Mouse (Mus musculus): ENCODE results near the gene Jam3. TPM values are rescaled to one million over a fixed set of nuclear protein-coding genes. Genes with fewer than 3 reads are reported as not detected.

Jam3 gene
- polyA plus RNA-seq, 1 experiment from 2014 or later = 54.8 TPM

- no peak overlapping the region for H3K27ac ChIP-seq
- H3K9ac ChIP-seq = no peak overlapping the region
- H3K9me3 ChIP-seq = no peaks in the 10 kb centered on the region
- no peak overlapping the region for H3K4me2 ChIP-seq
- ATAC-seq (ENCODE audit: insufficient read depth, low FRiP score, low read depth) = no peak
- no peak overlapping the region for H3K4me3 ChIP-seq (replicated peaks)
- no peaks in the 10 kb centered on the region for H3K4me1 ChIP-seq
- 89% methylated on average over 7 of the region's 7 CpGs for WGBS
- no peaks in the 10 kb centered on the region for H3K27me3 ChIP-seq (replicated peaks)
- no peaks in the 10 kb centered on the region for H3K36me3 ChIP-seq
Observed at GRCm38 (mm10) chr9:27135372-27135771, 19.8 kb downstream of the Jam3 start.

- Histone ChIP-seq H3K9me3 (no peaks in the 10 kb centered on the region), H3K9ac (no peak overlapping the region), H3K4me1 (no peaks in the 10 kb centered on the region), H3K27me3 (replicated peaks) (no peaks in the 10 kb centered on the region), H3K4me2 (no peak overlapping the region), H3K4me3 (replicated peaks) (no peak overlapping the region), H3K36me3 (no peaks in the 10 kb centered on the region), H3K27ac (no peak overlapping the region)
- ATAC-seq (ENCODE audit: insufficient read depth, low FRiP score, low read depth) = no peak
- 73% methylated on average over 1 of the region's 1 CpGs for WGBS
Observed at GRCm38 (mm10) chr9:27134410-27134809, 20.8 kb downstream of the Jam3 start.

- Histone ChIP-seq H3K4me3 (replicated peaks) (no peak overlapping the region), H3K4me2 (no peak overlapping the region), H3K27me3 (replicated peaks) (no peaks in the 10 kb centered on the region), H3K9me3 (no peaks in the 10 kb centered on the region), H3K27ac (no peak overlapping the region), H3K9ac (no peak overlapping the region), H3K36me3 (no peaks in the 10 kb centered on the region), H3K4me1 (no peaks in the 10 kb centered on the region)
- 72% methylated on average over 4 of the region's 4 CpGs for WGBS
- ATAC-seq (ENCODE audit: insufficient read depth, low FRiP score, low read depth) = no peak
Observed at GRCm38 (mm10) chr9:27128629-27129028, 26.6 kb downstream of the Jam3 start.

GRCm38 (mm10) chr9:27126543-27126942 is 28.7 kb downstream of the Jam3 start:
- no peaks in the 10 kb centered on the region for H3K4me1 ChIP-seq
- H3K4me2 ChIP-seq = no peak overlapping the region
- H3K27ac ChIP-seq = no peak overlapping the region
- no peak overlapping the region for H3K9ac ChIP-seq
- no peaks in the 10 kb centered on the region for H3K9me3 ChIP-seq
- no peak overlapping the region for H3K4me3 ChIP-seq (replicated peaks)
- no peak for ATAC-seq (ENCODE audit: insufficient read depth, low FRiP score, low read depth)
- no peaks in the 10 kb centered on the region for H3K27me3 ChIP-seq (replicated peaks)
- H3K36me3 ChIP-seq = no peaks in the 10 kb centered on the region
- 85% methylated on average over 6 of the region's 6 CpGs for WGBS

- WGBS = 57% methylated on average over 6 of the region's 6 CpGs
- no peak for ATAC-seq (ENCODE audit: insufficient read depth, low FRiP score, low read depth)
Observed at GRCm38 (mm10) chr9:27125450-27125849, 29.8 kb downstream of the Jam3 start.

GRCm38 (mm10) chr9:27123947-27124346 is 31.3 kb downstream of the Jam3 start:
- no peaks in the 10 kb centered on the region for H3K27me3 ChIP-seq (replicated peaks)
- ATAC-seq (ENCODE audit: insufficient read depth, low FRiP score, low read depth) = no peak
- no peak overlapping the region for H3K4me2 ChIP-seq
- H3K27ac ChIP-seq = no peak overlapping the region
- WGBS = 55% methylated on average over 2 of the region's 2 CpGs
- no peaks in the 10 kb centered on the region for H3K36me3 ChIP-seq
- no peak overlapping the region for H3K4me3 ChIP-seq (replicated peaks)
- H3K9me3 ChIP-seq = no peaks in the 10 kb centered on the region
- no peaks in the 10 kb centered on the region for H3K4me1 ChIP-seq
- no peak overlapping the region for H3K9ac ChIP-seq

More at GRCm38 (mm10) chr9:27125450-27125849, 29.8 kb downstream of the Jam3 start:
- no peaks in the 10 kb centered on the region for H3K27me3 ChIP-seq (replicated peaks)
- H3K27ac ChIP-seq = no peak overlapping the region
- no peaks in the 10 kb centered on the region for H3K9me3 ChIP-seq
- no peak overlapping the region for H3K9ac ChIP-seq
- H3K4me3 ChIP-seq (replicated peaks) = no peak overlapping the region
- H3K4me1 ChIP-seq = no peaks in the 10 kb centered on the region
- no peaks in the 10 kb centered on the region for H3K36me3 ChIP-seq
- no peak overlapping the region for H3K4me2 ChIP-seq

GRCm38 (mm10) chr9:27122963-27123362 is 32.3 kb downstream of the Jam3 start:
- Histone ChIP-seq H3K27me3 (replicated peaks) (no peaks in the 10 kb centered on the region), H3K9ac (no peak overlapping the region), H3K4me2 (no peak overlapping the region), H3K36me3 (no peaks in the 10 kb centered on the region), H3K9me3 (no peaks in the 10 kb centered on the region), H3K4me1 (no peaks in the 10 kb centered on the region), H3K27ac (no peak overlapping the region), H3K4me3 (replicated peaks) (no peak overlapping the region)
- WGBS = 77% methylated on average over 4 of the region's 4 CpGs
- no peak for ATAC-seq (ENCODE audit: insufficient read depth, low FRiP score, low read depth)

GRCm38 (mm10) chr9:27122076-27122475 is 33.1 kb downstream of the Jam3 start:
- Histone ChIP-seq H3K36me3 (no peaks in the 10 kb centered on the region), H3K9me3 (no peaks in the 10 kb centered on the region), H3K4me3 (replicated peaks) (no peak overlapping the region), H3K4me2 (no peak overlapping the region), H3K27me3 (replicated peaks) (no peaks in the 10 kb centered on the region), H3K27ac (no peak overlapping the region), H3K9ac (no peak overlapping the region), H3K4me1 (no peaks in the 10 kb centered on the region)
- WGBS = 88% methylated on average over 4 of the region's 4 CpGs
- no peak for ATAC-seq (ENCODE audit: insufficient read depth, low FRiP score, low read depth)

- H3K27ac ChIP-seq = no peak overlapping the region
- H3K9me3 ChIP-seq = no peaks in the 10 kb centered on the region
- H3K4me1 ChIP-seq = no peaks in the 10 kb centered on the region
- no peaks in the 10 kb centered on the region for H3K36me3 ChIP-seq
- H3K4me3 ChIP-seq (replicated peaks) = no peak overlapping the region
- H3K4me2 ChIP-seq = no peak overlapping the region
- WGBS = 82% methylated on average over 9 of the region's 9 CpGs
- no peak overlapping the region for H3K9ac ChIP-seq
- ATAC-seq (ENCODE audit: insufficient read depth, low FRiP score, low read depth) = no peak
- no peaks in the 10 kb centered on the region for H3K27me3 ChIP-seq (replicated peaks)
Observed at GRCm38 (mm10) chr9:27121254-27121653, 34.0 kb downstream of the Jam3 start.

GRCm38 (mm10) chr9:27111756-27112155 is 43.5 kb downstream of the Jam3 start:
- Histone ChIP-seq H3K9ac (no peak overlapping the region), H3K27me3 (replicated peaks) (no peaks in the 10 kb centered on the region), H3K36me3 (no peaks in the 10 kb centered on the region), H3K4me3 (replicated peaks) (no peak overlapping the region), H3K27ac (no peak overlapping the region), H3K9me3 (no peaks in the 10 kb centered on the region), H3K4me1 (peaks cover 11% of the 10 kb centered on the region; the same call in 1 of the 2 replicates), H3K4me2 (no peak overlapping the region)
- 81% methylated on average over 3 of the region's 3 CpGs for WGBS
- no peak for ATAC-seq (ENCODE audit: insufficient read depth, low FRiP score, low read depth)

GRCm38 (mm10) chr9:27110681-27111080 is 44.5 kb downstream of the Jam3 start:
- H3K36me3 ChIP-seq = no peaks in the 10 kb centered on the region

GRCm38 (mm10) chr9:27109533-27110514 is 45.4 kb downstream of the Jam3 start:
- Histone ChIP-seq H3K27ac (peak overlapping the region; percentile 21; the same call in 1 of the 2 replicates), H3K4me1 (peaks cover 11% of the 10 kb centered on the region; the same call in 1 of the 2 replicates), H3K9ac (no peak overlapping the region), H3K27me3 (replicated peaks) (no peaks in the 10 kb centered on the region), H3K4me3 (replicated peaks) (no peak overlapping the region), H3K36me3 (no peaks in the 10 kb centered on the region), H3K4me2 (no peak overlapping the region), H3K9me3 (no peaks in the 10 kb centered on the region)
- 70% methylated on average over 22 of the region's 22 CpGs for WGBS
- peak; percentile 48; the same call in 1 of the 2 replicates for ATAC-seq (ENCODE audit: insufficient read depth, low FRiP score, low read depth)

More at GRCm38 (mm10) chr9:27110681-27111080, 44.5 kb downstream of the Jam3 start:
- Histone ChIP-seq H3K9me3 (no peaks in the 10 kb centered on the region), H3K4me1 (peaks cover 11% of the 10 kb centered on the region; the same call in 1 of the 2 replicates), H3K27me3 (replicated peaks) (no peaks in the 10 kb centered on the region), H3K9ac (no peak overlapping the region), H3K4me3 (replicated peaks) (no peak overlapping the region), H3K27ac (0 out of 2 replicates have a peak overlapping the region, but pooled peaks have one; percentile 2), H3K4me2 (no peak overlapping the region)
- WGBS = 36% methylated on average over 5 of the region's 5 CpGs
- ATAC-seq (ENCODE audit: insufficient read depth, low FRiP score, low read depth) = no peak
